Mouse (Mus musculus): ENCODE results near the gene Sufu.
A peak's percentile ranks its signal among the peaks of the same experiment; 100 is the strongest.

Gene Sufu

GRCm38 (mm10) chr19:46517529-46518351 is 121.0 kb downstream of the Sufu start:
- no peak for DNase-seq

- peak in 1 of 2 experiments; percentile 41 for DNase-seq
Measured at GRCm38 (mm10) chr19:46518352-46518787, 121.7 kb downstream of the Sufu start.

- no peak for DNase-seq
Measured at GRCm38 (mm10) chr19:46518828-46519621, 122.3 kb downstream of the Sufu start.

GRCm38 (mm10) chr19:46521698-46522097 is 125.0 kb downstream of the Sufu start:
- no peak for DNase-seq

- no peak for DNase-seq
Measured at GRCm38 (mm10) chr19:46522433-46523044, 125.8 kb downstream of the Sufu start.

GRCm38 (mm10) chr19:46523131-46523479 is 126.4 kb downstream of the Sufu start:
- no peak for DNase-seq

GRCm38 (mm10) chr19:46523480-46524151 is 126.9 kb downstream of the Sufu start:
- no peak for DNase-seq

- no peak for DNase-seq
Measured at GRCm38 (mm10) chr19:46524152-46524544, 127.5 kb downstream of the Sufu start.

GRCm38 (mm10) chr19:46524601-46525321 is 128.1 kb downstream of the Sufu start:
- no peak for DNase-seq

GRCm38 (mm10) chr19:46525691-46526631 is 129.3 kb downstream of the Sufu start:
- DNase-seq: no peak

GRCm38 (mm10) chr19:46527632-46528528 is 131.2 kb downstream of the Sufu start:
- DNase-seq: no peak

- DNase-seq: peak; percentile 56 to 66
Measured at GRCm38 (mm10) chr19:46528529-46529213, 132.0 kb downstream of the Sufu start.

GRCm38 (mm10) chr19:46529601-46530448 is 133.1 kb downstream of the Sufu start:
- DNase-seq: no peak

GRCm38 (mm10) chr19:46530449-46530990 is 133.8 kb downstream of the Sufu start:
- no peak for DNase-seq

GRCm38 (mm10) chr19:46531071-46532030 is 134.7 kb downstream of the Sufu start:
- no peak for DNase-seq

GRCm38 (mm10) chr19:46532031-46532688 is 135.5 kb downstream of the Sufu start:
- DNase-seq: no peak

Data from spleen, adult 18-20 months (tissue).